Mouse (Mus musculus) forebrain, embryonic 10.5 days (tissue): Measurements from ENCODE around the gene Syngap1. TPM values are rescaled to one million over a fixed set of nuclear protein-coding genes. Genes with fewer than 3 reads are reported as not detected.

Experiments used
- DNase-seq: peaks from one replicate; pipeline ENCODE4 v3.0.0-alpha.2; 2017; ENCODE audit warnings: low spot score; ENCODE audit errors: extremely low spot score
- H3K27ac ChIP-seq: fragments of 300-500 bp; sonication (generic); 2 replicates; pipeline ENCODE4 v1.5.1; 2016; ENCODE audit warnings: mild to moderate bottlenecking
- H3K27me3 ChIP-seq: fragments of 300-500 bp; sonication (generic); 2 replicates; pipeline ENCODE4 v1.6.1; 2016; ENCODE audit warnings: mild to moderate bottlenecking; ENCODE audit not compliant: poor library complexity, severe bottlenecking
- H3K36me3 ChIP-seq: fragments of 300-500 bp; sonication (generic); replicated peaks from 2 replicates; pipeline ENCODE4 v1.6.1; 2016; ENCODE audit warnings: mild to moderate bottlenecking, moderate library complexity
- H3K4me1 ChIP-seq: fragments of 300-500 bp; sonication (generic); 2 replicates; pipeline ENCODE4 v1.6.1; 2016
- H3K4me3 ChIP-seq: fragments of 300-500 bp; sonication (generic); 2 replicates; pipeline ENCODE4 v1.5.1; 2016; ENCODE audit warnings: mild to moderate bottlenecking, moderate library complexity
- H3K9me3 ChIP-seq: fragments of 300-500 bp; sonication (generic); 2 replicates; pipeline ENCODE4 v1.6.1; 2016; ENCODE audit warnings: mild to moderate bottlenecking, moderate library complexity
- WGBS: fragments of 180-500 bp; shearing (Covaris S2); methylation state at CpG from one replicate; pipeline ENCODE4 v1.1.7; 2016; 5-methylcytosine and 5-hydroxymethylcytosine counted together
- polyA plus RNA-seq: library from polyadenylated mRNA; unstranded; fragments of >200 nt; fragmentation: Nextera tagmentation; extraction: Ambion mirVana; gene quantifications from 2 replicates; pipeline ENCODE4 v1.2.1, GENCODE M21; 2016

The Syngap1 gene
- polyA plus RNA-seq, 1 experiment from 2014 or later = 1.5 TPM

DNA sequence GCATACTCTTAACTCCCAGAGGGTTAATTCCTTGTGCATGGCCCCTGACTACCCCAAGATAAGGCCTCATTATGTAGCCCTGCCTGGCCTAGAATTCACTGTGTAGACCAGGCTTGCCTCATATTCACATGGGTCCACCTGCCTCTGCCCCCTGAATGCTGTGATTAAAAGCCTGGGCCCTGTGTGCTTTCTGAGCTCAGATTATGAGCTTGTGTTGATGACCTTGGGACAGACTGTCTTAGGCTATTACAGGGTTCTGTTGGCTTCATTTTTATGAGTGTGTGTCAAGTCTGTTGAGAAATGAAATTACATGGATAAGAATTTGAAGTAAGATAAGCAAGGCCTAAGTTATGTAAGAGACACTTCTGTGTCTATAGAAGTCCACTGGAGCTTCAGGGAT is 49.5 kb downstream of the Syngap1 start:
- H3K27me3 ChIP-seq = no peaks in the 10 kb centered on the region
- no peaks in the 10 kb centered on the region for H3K9me3 ChIP-seq
- no peaks in the 10 kb centered on the region for H3K36me3 ChIP-seq

GRCm38 (mm10) chr17:26994410-26994809 is 53.4 kb downstream of the Syngap1 start:
- no peak for DNase-seq
- H3K27ac ChIP-seq = no peak overlapping the region
- no peaks in the 10 kb centered on the region for H3K27me3 ChIP-seq
- H3K4me3 ChIP-seq = no peak overlapping the region
- 92% methylated on average over 14 of the region's 14 CpGs for WGBS
- H3K4me1 ChIP-seq = no peaks in the 10 kb centered on the region
- H3K36me3 ChIP-seq = no peaks in the 10 kb centered on the region
- no peaks in the 10 kb centered on the region for H3K9me3 ChIP-seq

More for the DNA sequence above, 49.5 kb downstream of the Syngap1 start:
- Histone ChIP-seq H3K4me1 (no peaks in the 10 kb centered on the region), H3K27ac (no peak overlapping the region), H3K4me3 (no peak overlapping the region)
- DNase-seq = no peak

DNA sequence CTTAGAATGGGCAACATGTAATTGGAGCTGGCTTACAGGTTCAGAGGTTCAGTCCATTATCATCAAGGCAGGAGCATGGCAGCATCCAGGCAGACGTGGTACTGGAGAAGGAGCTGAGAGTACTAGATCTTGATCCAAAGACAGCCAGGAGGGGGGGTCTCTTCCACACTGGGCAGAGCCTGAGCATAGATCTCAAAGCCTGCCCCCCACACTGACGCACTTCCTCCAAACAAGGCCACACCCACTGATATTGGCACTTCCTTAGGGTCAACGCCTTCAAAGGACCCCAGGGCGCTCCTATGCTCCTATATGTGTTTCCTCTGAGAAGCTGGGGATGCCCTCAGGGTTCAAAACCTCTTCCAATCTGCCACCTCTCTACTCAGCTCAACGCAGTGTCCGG is 54.0 kb downstream of the Syngap1 start:
- Histone ChIP-seq H3K36me3 (no peaks in the 10 kb centered on the region), H3K27me3 (no peaks in the 10 kb centered on the region), H3K4me3 (no peak overlapping the region), H3K9me3 (no peaks in the 10 kb centered on the region), H3K27ac (no peak overlapping the region), H3K4me1 (no peaks in the 10 kb centered on the region)
- WGBS = 84% methylated on average over 6 of the region's 6 CpGs
- DNase-seq = no peak

DNA sequence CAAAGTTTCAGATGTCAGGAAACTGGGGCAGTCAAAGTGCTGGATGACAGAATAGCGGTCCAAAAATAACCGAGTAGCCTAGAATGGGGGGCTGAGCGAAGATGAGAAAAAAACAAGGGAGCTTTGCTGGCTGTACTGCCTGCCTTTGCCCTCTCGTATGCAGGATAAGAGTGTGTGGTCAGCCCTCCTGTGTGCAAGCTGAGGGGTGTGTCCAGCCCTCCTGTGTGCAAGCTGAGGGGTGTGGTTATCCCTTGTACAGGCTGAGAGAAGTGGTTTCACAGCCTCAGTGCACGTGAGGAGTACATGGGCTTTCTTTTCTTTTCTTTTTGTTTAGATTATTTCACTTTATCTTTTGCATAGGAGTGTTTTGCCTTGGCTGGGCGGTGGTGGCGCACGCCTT is 54.5 kb downstream of the Syngap1 start:
- WGBS = 79% methylated on average over 8 of the region's 8 CpGs
- Histone ChIP-seq H3K36me3 (no peaks in the 10 kb centered on the region), H3K27ac (no peak overlapping the region), H3K4me1 (no peaks in the 10 kb centered on the region), H3K9me3 (no peaks in the 10 kb centered on the region), H3K4me3 (no peak overlapping the region), H3K27me3 (no peaks in the 10 kb centered on the region)
- no peak for DNase-seq

DNA sequence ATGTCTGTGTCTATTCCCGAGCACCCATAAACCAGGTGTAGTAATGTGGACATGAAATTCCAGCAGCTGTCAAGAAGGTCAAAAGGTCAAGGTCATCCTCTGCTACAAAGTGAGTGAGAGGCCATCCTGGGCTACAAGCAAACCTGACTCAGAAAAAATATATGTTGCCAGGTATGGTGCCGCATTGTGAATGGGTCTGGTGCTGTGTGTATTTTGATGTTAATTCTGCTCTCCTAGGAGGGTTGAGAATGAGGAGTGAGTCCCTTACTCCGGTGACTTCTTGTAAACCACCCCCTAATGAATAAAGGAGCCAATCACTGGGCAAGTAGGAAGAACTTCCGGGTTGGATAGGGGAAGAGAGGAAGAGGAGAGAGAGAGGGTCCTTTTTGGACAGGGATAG is 56.6 kb downstream of the Syngap1 start:
- no peaks in the 10 kb centered on the region for H3K36me3 ChIP-seq
- H3K9me3 ChIP-seq = no peaks in the 10 kb centered on the region
- H3K27ac ChIP-seq = no peak overlapping the region
- no peaks in the 10 kb centered on the region for H3K4me1 ChIP-seq
- H3K4me3 ChIP-seq = no peak overlapping the region
- no peaks in the 10 kb centered on the region for H3K27me3 ChIP-seq
- 85% methylated on average over 4 of the region's 4 CpGs for WGBS
- DNase-seq = no peak

DNA sequence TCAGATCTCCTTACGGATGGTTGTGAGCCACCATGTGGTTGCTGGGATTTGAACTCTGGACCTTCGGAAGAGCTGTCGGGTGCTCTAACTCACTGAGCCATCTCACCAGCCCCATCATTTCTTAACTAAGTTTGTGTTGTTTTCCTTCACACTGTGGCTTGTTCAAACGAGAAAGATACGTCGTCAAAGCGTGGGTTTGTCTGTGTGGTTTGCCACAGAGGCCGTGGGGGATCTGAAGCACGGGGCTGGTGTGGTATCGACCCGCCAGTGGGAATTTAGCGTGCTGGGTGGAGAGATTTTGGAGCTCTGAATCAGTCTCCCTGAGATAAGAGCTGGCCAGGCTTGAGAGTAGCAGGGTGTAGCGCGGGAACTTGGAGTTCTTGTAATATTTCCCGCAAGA is 57.2 kb downstream of the Syngap1 start:
- 88% methylated on average over 15 of the region's 15 CpGs for WGBS
- Histone ChIP-seq H3K27me3 (no peaks in the 10 kb centered on the region), H3K27ac (no peak overlapping the region), H3K36me3 (no peaks in the 10 kb centered on the region), H3K4me1 (no peaks in the 10 kb centered on the region), H3K4me3 (no peak overlapping the region), H3K9me3 (no peaks in the 10 kb centered on the region)
- no peak for DNase-seq

DNA sequence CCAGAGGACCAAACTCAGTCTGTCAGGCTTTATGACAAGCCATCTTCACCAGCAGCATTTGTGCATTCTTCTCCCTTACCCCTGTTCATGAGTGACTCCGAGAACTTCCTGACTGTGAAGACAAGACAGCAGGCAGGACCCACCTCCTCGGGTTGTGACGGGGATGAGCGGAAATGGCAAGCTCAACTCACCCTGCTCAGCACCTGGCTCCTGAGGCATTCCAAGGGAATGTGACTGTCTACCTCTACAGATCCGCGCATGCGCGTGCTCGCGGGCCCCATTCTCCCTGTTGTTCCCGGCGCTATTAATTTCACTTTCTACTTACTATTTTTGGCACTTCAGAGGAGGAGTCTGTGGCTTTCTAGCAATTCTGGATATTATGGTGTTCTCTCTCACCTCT is 58.9 kb downstream of the Syngap1 start:
- H3K27ac ChIP-seq = no peak overlapping the region
- 0 out of 2 replicates have a peak, but pooled peaks cover 4% of the 10 kb centered on the region for H3K4me1 ChIP-seq
- H3K36me3 ChIP-seq = no peaks in the 10 kb centered on the region
- DNase-seq = no peak
- H3K27me3 ChIP-seq = peaks cover 3% of the 10 kb centered on the region; the same call in 1 of the 2 replicates
- H3K4me3 ChIP-seq = no peak overlapping the region
- H3K9me3 ChIP-seq = no peaks in the 10 kb centered on the region; the same call in 1 of the 2 replicates
- WGBS = 83% methylated on average over 12 of the region's 12 CpGs

DNA sequence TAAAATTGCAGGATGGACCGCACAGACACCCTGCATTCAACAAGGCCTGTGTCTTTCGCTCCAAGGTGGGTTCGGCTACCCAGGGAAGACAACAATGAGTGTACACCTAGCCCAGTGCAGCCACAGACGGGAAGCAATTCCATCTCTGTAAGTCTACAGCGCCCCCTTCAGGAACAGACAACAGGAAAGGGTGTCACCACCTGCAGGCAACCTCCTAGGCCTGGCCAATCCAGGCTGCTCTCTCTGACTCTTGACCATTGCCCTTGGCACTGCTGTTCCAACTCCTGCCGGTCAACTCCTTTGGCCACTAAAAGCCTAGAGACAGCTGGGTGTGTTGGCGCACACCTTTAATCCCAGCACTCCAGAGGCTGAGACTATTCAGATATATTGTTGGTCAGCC is 60.1 kb downstream of the Syngap1 start:
- no peaks in the 10 kb centered on the region for H3K36me3 ChIP-seq
- 75% methylated on average over 7 of the region's 7 CpGs for WGBS
- no peak for DNase-seq
- no peak overlapping the region for H3K27ac ChIP-seq
- no peaks in the 10 kb centered on the region; the same call in 1 of the 2 replicates for H3K9me3 ChIP-seq
- peaks cover 6% of the 10 kb centered on the region; the same call in 1 of the 2 replicates for H3K27me3 ChIP-seq
- 0 out of 2 replicates have a peak, but pooled peaks cover 4% of the 10 kb centered on the region for H3K4me1 ChIP-seq
- H3K4me3 ChIP-seq = no peak overlapping the region

GRCm38 (mm10) chr17:27001889-27002288 is 60.8 kb downstream of the Syngap1 start:
- Histone ChIP-seq H3K27me3 (peaks cover 6% of the 10 kb centered on the region; the same call in 1 of the 2 replicates), H3K36me3 (no peaks in the 10 kb centered on the region), H3K9me3 (no peaks in the 10 kb centered on the region; the same call in 1 of the 2 replicates), H3K4me3 (no peak overlapping the region), H3K27ac (no peak overlapping the region), H3K4me1 (0 out of 2 replicates have a peak, but pooled peaks cover 4% of the 10 kb centered on the region)
- DNase-seq = peak; percentile 50
- 44% methylated on average over 6 of the region's 6 CpGs for WGBS

- no peak overlapping the region for H3K27ac ChIP-seq
- H3K4me1 ChIP-seq = 0 out of 2 replicates have a peak, but pooled peaks cover 4% of the 10 kb centered on the region
- H3K27me3 ChIP-seq = peaks cover 6% of the 10 kb centered on the region; the same call in 1 of the 2 replicates
- H3K36me3 ChIP-seq = no peaks in the 10 kb centered on the region
- H3K4me3 ChIP-seq = no peak overlapping the region
- DNase-seq = peak; percentile 61
- no peaks in the 10 kb centered on the region; the same call in 1 of the 2 replicates for H3K9me3 ChIP-seq
- 39% methylated on average over 9 of the region's 9 CpGs for WGBS
Measured at GRCm38 (mm10) chr17:27004431-27004830, 63.4 kb downstream of the Syngap1 start.

DNA sequence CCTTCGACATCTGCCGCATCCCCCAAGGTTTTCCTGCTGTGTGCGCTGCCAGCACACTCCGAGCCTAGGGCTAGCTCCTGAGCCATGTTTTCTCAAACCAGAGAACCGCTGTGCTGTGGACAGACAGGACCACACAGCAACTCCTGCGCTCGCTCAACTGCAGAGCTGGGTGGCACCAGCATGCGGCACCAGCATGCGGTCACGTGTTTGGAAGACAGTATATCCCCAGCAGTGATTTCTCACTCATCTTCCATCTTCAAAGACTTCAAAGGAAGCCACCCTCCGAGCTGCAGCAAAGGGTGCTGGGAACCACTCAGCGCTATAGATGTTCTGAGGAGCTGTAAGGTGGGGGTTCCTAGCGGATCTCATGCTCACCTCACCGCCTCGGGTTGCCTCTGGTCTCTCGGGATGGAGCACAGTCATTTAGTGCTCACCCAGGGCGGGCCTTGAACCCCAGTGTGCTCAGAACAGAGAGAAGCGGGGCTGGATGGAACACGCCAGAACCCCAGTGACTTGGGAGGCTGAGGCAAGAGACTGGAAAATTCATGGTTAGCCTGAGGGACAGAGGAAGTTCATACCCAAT is 63.9 kb downstream of the Syngap1 start:
- Histone ChIP-seq H3K36me3 (no peaks in the 10 kb centered on the region), H3K9me3 (no peaks in the 10 kb centered on the region; the same call in 1 of the 2 replicates), H3K4me3 (no peak overlapping the region), H3K4me1 (0 out of 2 replicates have a peak, but pooled peaks cover 4% of the 10 kb centered on the region), H3K27ac (no peak overlapping the region), H3K27me3 (peaks cover 6% of the 10 kb centered on the region; the same call in 1 of the 2 replicates)
- no peak for DNase-seq
- WGBS = 51% methylated on average over 19 of the region's 19 CpGs

- Histone ChIP-seq H3K9me3 (no peaks in the 10 kb centered on the region; the same call in 1 of the 2 replicates), H3K4me1 (0 out of 2 replicates have a peak, but pooled peaks cover 4% of the 10 kb centered on the region), H3K27ac (no peak overlapping the region), H3K27me3 (peaks cover 6% of the 10 kb centered on the region; the same call in 1 of the 2 replicates), H3K36me3 (no peaks in the 10 kb centered on the region), H3K4me3 (no peak overlapping the region)
- DNase-seq = no peak
- 77% methylated on average over 11 of the region's 11 CpGs for WGBS
Measured at GRCm38 (mm10) chr17:27005644-27006043, 64.6 kb downstream of the Syngap1 start.

GRCm38 (mm10) chr17:27008277-27008676 is 67.2 kb downstream of the Syngap1 start:
- H3K36me3 ChIP-seq = no peaks in the 10 kb centered on the region
- WGBS = 87% methylated on average over 2 of the region's 2 CpGs
- H3K27me3 ChIP-seq = peaks cover 6% of the 10 kb centered on the region; the same call in 1 of the 2 replicates
- no peak overlapping the region for H3K27ac ChIP-seq
- H3K4me3 ChIP-seq = no peak overlapping the region
- peaks cover 16% of the 10 kb centered on the region for H3K4me1 ChIP-seq
- no peaks in the 10 kb centered on the region; the same call in 1 of the 2 replicates for H3K9me3 ChIP-seq
- DNase-seq = no peak
